Mouse (Mus musculus): Measurements from ENCODE around the gene Slc35f1.

DNA sequence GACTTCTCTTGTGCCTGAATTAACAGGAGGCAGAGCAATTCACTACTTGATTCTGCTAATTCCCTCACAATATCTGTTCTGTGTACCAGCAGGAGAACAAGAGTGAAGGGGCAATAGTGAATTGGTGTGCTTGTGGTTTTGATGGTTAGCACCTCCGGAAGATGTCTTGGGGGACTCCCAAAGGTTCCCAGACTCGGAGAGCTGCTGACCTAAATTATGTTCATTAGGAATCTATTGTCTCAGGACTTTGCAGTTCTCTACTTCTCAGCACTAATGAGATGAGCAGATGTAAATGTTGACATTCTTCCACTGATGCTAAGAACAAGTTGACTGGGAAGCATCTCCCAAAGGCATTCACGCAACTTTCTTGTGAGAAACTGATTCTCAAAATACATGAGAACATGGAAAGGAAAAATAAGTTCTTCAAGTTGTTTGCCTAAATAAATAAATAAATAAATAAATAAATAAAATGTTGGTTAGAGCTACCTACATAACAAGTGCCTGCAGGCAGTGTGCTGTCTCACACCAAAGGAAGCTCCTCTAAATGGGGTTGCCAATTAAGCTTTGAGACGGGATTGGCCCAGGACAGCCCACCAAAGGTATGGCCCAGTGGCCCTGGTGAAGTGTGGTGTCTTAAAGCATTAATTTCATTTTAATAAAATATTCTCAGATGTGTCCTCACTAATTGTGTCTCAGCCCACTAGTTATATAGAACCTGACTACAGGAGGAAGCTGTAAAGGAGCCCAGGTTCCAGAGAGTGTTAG, 67.3 kb downstream of the Slc35f1 start:
- no peak for TF ChIP-seq CTCF (conservative IDR thresholded peaks at IDR 0.05; ENCODE audit: low read length)
- TF ChIP-seq NANOG (IDR thresholded peaks at IDR 0.05; ENCODE audit: borderline replicate concordance, low read length), result no peak
- no peak for TF ChIP-seq POU5F1 (IDR thresholded peaks at IDR 0.05; ENCODE audit: borderline replicate concordance, low read length)

All from E14TG2a.4 (cell line).